Mouse (Mus musculus): Measurements from ENCODE around the gene Orm3.

Orm3 gene

DNA sequence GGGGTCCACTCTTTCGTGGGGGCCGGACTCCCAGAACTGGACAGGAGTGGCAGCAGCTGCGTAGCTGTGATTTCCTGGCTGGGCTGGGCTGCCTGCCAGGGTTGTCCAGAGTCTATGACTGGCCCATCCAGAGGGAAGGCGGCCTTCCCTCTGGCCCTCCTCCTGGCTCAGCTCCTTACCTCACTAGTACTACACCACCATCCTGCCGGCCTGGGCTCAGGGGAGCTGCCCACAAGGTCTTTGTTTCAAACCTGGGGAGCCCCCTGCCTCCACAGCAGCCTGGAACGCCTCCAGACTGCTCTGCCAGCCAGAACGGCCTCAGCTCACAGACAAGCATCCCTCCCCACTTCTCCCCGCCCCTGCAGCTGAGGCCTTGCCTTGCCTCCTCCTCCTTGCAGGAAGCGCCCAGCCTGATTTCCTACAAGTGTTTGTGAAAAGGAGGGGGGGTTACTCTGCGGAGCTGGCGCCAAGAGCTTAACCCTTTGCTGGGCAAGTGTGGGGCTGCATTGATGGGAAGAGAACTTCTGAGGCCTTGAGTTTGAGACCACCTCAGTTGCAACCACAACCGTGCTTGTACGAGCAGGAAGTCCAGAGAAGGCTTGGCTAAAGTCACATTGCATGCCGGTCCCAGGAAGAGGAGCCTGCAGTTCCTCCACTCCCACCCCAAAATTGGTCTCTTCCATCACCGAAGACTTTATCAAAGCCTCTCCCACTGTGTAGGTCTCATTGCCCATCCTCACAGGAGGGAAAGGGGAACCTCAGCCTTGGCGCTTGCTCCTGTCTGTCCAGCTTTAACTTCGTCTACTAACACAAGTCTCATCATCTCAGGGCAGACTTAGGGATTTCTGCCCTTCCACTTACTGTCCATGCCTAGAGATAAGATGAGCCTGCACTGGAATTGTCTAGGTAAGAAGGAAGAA lies 47.3 kb downstream of the Orm3 start, which contains the start of gene Akna:
Gene Akna, minus strand, starts transcription at position 315 of the 920 bp plus-strand sequence.
- peak; percentile 87 for DNase-seq

DNA sequence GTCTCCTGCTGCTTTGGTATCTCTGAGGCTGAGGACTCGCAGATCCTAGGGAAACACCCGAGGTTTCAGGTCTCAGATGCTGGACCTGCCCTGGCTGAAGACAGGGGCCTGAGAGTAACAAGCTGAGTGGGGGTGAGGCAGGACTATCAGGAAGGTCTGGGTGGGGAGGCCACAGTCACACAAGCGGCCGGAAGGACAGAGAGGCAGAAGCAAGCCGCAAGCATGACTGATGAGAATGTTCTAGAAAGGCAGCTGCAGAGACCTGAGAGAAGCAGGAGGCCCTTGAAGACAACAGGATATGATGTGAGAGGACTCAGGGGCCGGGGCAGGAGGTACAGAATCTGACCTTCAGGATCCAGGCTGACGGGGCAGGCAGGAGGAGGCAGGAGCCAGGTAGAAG lies 48.2 kb downstream of the Orm3 start:
- peak; percentile 74 for DNase-seq

DNA sequence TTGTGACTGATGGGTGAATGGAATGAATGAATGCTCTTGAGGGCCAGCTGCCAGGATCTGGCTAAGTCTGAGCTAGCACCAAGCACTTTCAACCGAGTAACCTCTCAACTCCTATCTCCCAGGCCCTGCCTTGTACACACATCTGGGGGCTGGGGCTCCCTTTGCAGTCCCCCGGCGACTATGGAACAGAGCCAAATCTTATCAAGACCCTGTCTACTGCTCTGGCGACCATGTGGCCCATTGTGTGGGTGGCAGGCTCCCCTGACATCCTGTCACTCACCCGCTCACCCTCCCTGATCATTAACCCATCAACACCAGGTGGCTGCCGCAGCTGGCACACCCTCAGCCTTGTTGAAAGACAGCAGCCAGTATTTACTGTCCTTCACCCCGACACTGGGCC lies 49.1 kb downstream of the Orm3 start:
- DNase-seq: peak; percentile 71

DNA sequence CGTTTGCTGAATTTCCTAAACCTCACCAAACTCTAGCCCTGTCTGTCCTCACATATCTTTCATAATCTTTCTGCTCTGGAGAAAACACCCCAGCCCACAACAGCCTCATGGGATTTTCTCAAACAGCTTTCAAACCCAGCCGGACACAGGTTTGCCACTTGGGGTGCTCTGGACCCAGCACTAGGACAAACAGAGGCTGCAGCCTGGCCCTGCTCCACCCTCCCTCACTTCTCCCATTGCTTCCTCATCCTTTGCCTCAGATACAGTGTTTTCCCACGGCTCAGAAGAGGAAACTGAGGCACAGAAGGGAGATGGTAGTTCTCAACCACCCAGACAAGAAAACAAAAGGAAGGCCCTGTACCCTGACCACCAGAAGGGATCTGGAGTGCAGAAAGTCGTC lies 49.7 kb downstream of the Orm3 start:
- no peak for DNase-seq

DNA sequence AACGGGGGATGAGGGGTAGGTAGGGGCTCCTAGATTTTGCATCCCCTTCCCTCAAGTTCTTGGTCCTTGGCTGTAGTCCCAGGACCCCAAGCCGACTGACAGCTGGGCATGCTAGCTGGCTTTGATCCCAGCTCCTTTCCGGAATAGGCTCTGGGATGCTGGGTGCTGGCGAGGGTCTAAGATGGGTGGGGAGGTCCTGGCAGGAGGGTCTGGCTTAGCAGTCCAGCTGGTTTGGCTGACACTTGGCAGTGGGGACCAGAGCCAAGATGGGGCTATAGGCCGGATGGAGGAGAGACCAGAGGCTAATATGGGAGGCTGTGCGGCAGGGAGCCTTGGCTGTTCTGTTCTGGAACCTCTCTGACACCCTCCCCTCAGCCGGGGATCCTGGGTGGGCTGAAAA lies 52.3 kb downstream of the Orm3 start:
- DNase-seq: peak; percentile 13

DNA sequence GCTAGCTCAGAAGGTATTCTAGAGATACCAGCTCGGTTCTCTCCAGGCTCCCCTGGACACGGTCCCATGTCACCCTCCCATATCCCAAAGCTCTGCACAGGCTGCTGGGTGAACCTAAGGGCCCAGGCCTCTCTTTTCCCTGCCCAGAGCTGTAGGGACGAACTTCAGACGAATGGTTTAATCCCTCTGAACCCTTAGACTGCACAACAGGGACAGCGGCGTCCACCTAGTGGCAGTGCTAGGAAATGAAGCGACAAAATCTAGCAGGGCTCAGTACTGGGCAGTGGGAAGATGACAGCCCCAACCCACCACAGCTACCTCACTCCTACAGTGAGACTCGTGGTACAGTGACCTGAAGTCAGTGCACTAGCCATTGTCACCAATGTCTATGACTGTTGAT lies 52.7 kb downstream of the Orm3 start:
- DNase-seq: peak; percentile 73
